Mouse (Mus musculus): ENCODE results near the gene Ccdc171.
"Not testable (repeated sequence)": the region's sequence is repeated elsewhere in the genome, so short reads cannot be mapped to it uniquely, and the experiment has no call there.

Gene Ccdc171

GRCm38 (mm10) chr4:83526270-83526987 is 1.1 kb downstream of the Ccdc171 start:
- DNase-seq: peak; percentile 12 to 36

GRCm38 (mm10) chr4:83526988-83527334 is 1.6 kb downstream of the Ccdc171 start:
- DNase-seq: no peak

GRCm38 (mm10) chr4:83527921-83528320 is 2.6 kb downstream of the Ccdc171 start:
- DNase-seq: peak; percentile 25 to 36

GRCm38 (mm10) chr4:83530060-83530459 is 4.7 kb downstream of the Ccdc171 start:
- not testable (repeated sequence) for DNase-seq

- no peak for DNase-seq
Measured at GRCm38 (mm10) chr4:83533168-83533911, 8.0 kb downstream of the Ccdc171 start.

- DNase-seq: no peak
Measured at GRCm38 (mm10) chr4:83534024-83534423, 8.7 kb downstream of the Ccdc171 start.

GRCm38 (mm10) chr4:83549501-83549900 is 24.2 kb downstream of the Ccdc171 start:
- peak in 1 of 2 experiments; percentile 6 for DNase-seq

GRCm38 (mm10) chr4:83567190-83568113 is 42.1 kb downstream of the Ccdc171 start:
- DNase-seq: peak; percentile 37 to 40

- DNase-seq: peak; percentile 58 to 71
Measured at GRCm38 (mm10) chr4:83568145-83568544, 42.8 kb downstream of the Ccdc171 start.

GRCm38 (mm10) chr4:83570569-83570968 is 45.2 kb downstream of the Ccdc171 start:
- DNase-seq: no peak

GRCm38 (mm10) chr4:83571033-83571432 is 45.7 kb downstream of the Ccdc171 start:
- no peak for DNase-seq

GRCm38 (mm10) chr4:83572521-83572920 is 47.2 kb downstream of the Ccdc171 start:
- no peak for DNase-seq

- no peak for DNase-seq
Measured at GRCm38 (mm10) chr4:83576315-83576714, 51.0 kb downstream of the Ccdc171 start.

GRCm38 (mm10) chr4:83580157-83580556 is 54.8 kb downstream of the Ccdc171 start:
- DNase-seq: no peak

GRCm38 (mm10) chr4:83587563-83587962 is 62.2 kb downstream of the Ccdc171 start:
- DNase-seq: no peak

- peak in 1 of 2 experiments; percentile 3 for DNase-seq
Measured at GRCm38 (mm10) chr4:83596486-83596885, 71.1 kb downstream of the Ccdc171 start.

GRCm38 (mm10) chr4:83611111-83611510 is 85.8 kb downstream of the Ccdc171 start:
- no peak for DNase-seq

GRCm38 (mm10) chr4:83623021-83623711 is 97.8 kb downstream of the Ccdc171 start:
- peak; percentile 6 to 27 for DNase-seq

GRCm38 (mm10) chr4:83623732-83624131 is 98.4 kb downstream of the Ccdc171 start:
- no peak for DNase-seq

- no peak for DNase-seq
Measured at GRCm38 (mm10) chr4:83651453-83651852, 126.1 kb downstream of the Ccdc171 start.

GRCm38 (mm10) chr4:83655396-83655795 is 130.1 kb downstream of the Ccdc171 start:
- DNase-seq: peak in 1 of 2 experiments; percentile 15

GRCm38 (mm10) chr4:83656571-83656970 is 131.2 kb downstream of the Ccdc171 start:
- DNase-seq: peak; percentile 45 to 57

Measured in kidney, postnatal 4 days (tissue).